Mouse (Mus musculus) hindbrain, postnatal 0 days (tissue): Measurements from ENCODE around the gene Rnf135. TPM values are rescaled to one million over a fixed set of nuclear protein-coding genes. Genes with fewer than 3 reads are reported as not detected.

Source experiments
- ATAC-seq: fragments of 200-750 bp; cut with Nextera tagmentation; 2 replicates; pipeline ENCODE4 v1.8.0; 2017; ENCODE audit warnings: mild to moderate bottlenecking, moderate TSS enrichment, moderate library complexity
- DNase-seq: peaks from one replicate; pipeline ENCODE4 v3.0.0-alpha.2; 2015; ENCODE audit warnings: low spot score
- H3K27ac ChIP-seq: fragments of 300-500 bp; sonication (generic); 2 replicates; pipeline ENCODE4 v1.5.1; 2014; ENCODE audit warnings: mild to moderate bottlenecking
- H3K27me3 ChIP-seq: fragments of 300-500 bp; sonication (generic); 2 replicates; pipeline ENCODE4 v1.6.1; 2014; ENCODE audit warnings: low read length, mixed read lengths; ENCODE audit not compliant: insufficient read depth
- H3K36me3 ChIP-seq: fragments of 300-500 bp; sonication (generic); 2 replicates; pipeline ENCODE4 v1.6.1; 2014; ENCODE audit warnings: low read length, mixed read lengths; ENCODE audit not compliant: insufficient read depth
- H3K4me1 ChIP-seq: fragments of 300-500 bp; sonication (generic); 2 replicates; pipeline ENCODE4 v1.6.1; 2014; ENCODE audit warnings: antibody characterized with exemption, low read length, mixed read lengths; ENCODE audit not compliant: insufficient read depth
- H3K4me2 ChIP-seq: fragments of 300-500 bp; sonication (generic); 2 replicates; pipeline ENCODE4 v1.6.1; 2014; ENCODE audit warnings: low read depth, mild to moderate bottlenecking, low read length, moderate library complexity, mixed read lengths
- H3K4me3 ChIP-seq: fragments of 300-500 bp; sonication (generic); 2 replicates; pipeline ENCODE4 v1.5.1; 2014; ENCODE audit warnings: low read length
- H3K9ac ChIP-seq: fragments of 300-500 bp; sonication (generic); replicated peaks from 2 replicates; pipeline ENCODE4 v1.6.1; 2014; ENCODE audit warnings: mild to moderate bottlenecking, low read length, moderate library complexity, mixed read lengths
- H3K9me3 ChIP-seq: fragments of 300-500 bp; sonication (generic); 2 replicates; pipeline ENCODE4 v1.6.1; 2016; ENCODE audit warnings: low read length, mixed read lengths
- CTCF ChIP-seq: IDR thresholded peaks from 2 replicates; pipeline ENCODE4 v1.5.1; 2016; ENCODE audit warnings: antibody characterized with exemption, control low read depth, low read depth
- WGBS: fragments of 180-500 bp; shearing (Covaris S2); extraction: QIAGEN DNeasy Blood & Tissue Kit; methylation state at CpG from one replicate; pipeline ENCODE4 v1.1.7; 2014; 5-methylcytosine and 5-hydroxymethylcytosine counted together
- polyA plus RNA-seq: library from polyadenylated mRNA; unstranded; fragments of >200 nt; fragmentation: Nextera tagmentation; extraction: Ambion mirVana; gene quantifications from 2 replicates; pipeline ENCODE4 v1.2.1, GENCODE M21; 2015
- total RNA-seq: library from RNA; depleted of rRNA; stranded (reverse); fragments of >200 nt; gene quantifications from 2 replicates; pipeline ENCODE4 v1.2.3, GENCODE M21; 2014

Rnf135 gene
- total and polyA plus RNA-seq, 2 experiments from 2014 or later, result 4.7 to 5.0 TPM

DNA sequence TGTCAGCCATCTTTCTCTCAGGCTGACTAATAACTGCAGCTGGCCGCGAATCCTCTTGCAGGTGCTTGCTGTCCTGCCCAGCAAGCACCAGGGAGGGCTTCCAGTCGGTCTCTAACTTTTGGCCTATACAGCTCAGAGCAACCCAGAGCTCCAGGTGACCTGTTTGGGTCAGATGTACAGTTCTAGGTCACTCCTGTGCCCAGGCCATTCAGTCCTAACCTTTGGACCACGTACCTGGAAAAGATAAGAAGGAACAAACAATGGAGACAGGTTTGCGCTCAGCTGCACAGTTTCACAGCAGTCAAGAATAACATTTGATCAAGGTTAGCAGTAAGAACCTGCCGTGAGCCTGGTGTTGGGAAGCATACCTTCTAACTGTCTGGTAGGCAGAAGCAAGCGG lies 24.6 kb upstream of the Rnf135 start:
- Histone ChIP-seq H3K4me3 (no peak overlapping the region), H3K4me2 (no peak overlapping the region), H3K9ac (no peak overlapping the region), H3K9me3 (no peaks in the 10 kb centered on the region), H3K27ac (no peak overlapping the region), H3K27me3 (peaks cover 9% of the 10 kb centered on the region; the same call in 1 of the 2 replicates), H3K4me1 (0 out of 2 replicates have a peak, but pooled peaks cover 3% of the 10 kb centered on the region), H3K36me3 (no peaks in the 10 kb centered on the region)
- ATAC-seq (no peak), DNase-seq (no peak)
- 86% methylated on average over 7 of the region's 7 CpGs for WGBS
- no peak for TF ChIP-seq CTCF

DNA sequence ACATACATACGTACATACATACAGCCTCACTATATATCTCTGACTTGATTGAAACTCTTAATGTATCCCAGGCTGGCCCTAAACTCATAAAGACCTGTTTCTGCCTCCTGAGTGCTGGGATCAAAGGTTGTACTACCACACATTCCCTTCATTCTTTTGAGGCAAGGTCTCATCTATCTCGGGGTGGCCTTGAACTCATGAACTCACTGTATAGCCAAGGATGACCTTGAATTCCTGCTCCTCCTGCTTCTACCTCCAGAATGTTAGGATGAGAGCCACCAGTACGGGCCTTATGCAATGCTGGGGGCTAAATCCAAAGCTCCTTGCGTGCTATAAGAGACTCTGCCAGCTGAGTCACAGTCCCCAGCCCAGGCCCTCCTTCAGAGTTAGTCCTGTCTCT lies 22.6 kb upstream of the Rnf135 start:
- 89% methylated on average over 4 of the region's 4 CpGs for WGBS
- H3K36me3 ChIP-seq, result no peaks in the 10 kb centered on the region
- DNase-seq (no peak), ATAC-seq (no peak)
- no peak for TF ChIP-seq CTCF
- H3K4me2 ChIP-seq, result no peak overlapping the region
- H3K27me3 ChIP-seq, result no peaks in the 10 kb centered on the region
- no peak overlapping the region for H3K9ac ChIP-seq
- no peaks in the 10 kb centered on the region for H3K9me3 ChIP-seq
- H3K27ac ChIP-seq, result no peak overlapping the region
- no peak overlapping the region for H3K4me3 ChIP-seq
- H3K4me1 ChIP-seq, result no peaks in the 10 kb centered on the region

DNA sequence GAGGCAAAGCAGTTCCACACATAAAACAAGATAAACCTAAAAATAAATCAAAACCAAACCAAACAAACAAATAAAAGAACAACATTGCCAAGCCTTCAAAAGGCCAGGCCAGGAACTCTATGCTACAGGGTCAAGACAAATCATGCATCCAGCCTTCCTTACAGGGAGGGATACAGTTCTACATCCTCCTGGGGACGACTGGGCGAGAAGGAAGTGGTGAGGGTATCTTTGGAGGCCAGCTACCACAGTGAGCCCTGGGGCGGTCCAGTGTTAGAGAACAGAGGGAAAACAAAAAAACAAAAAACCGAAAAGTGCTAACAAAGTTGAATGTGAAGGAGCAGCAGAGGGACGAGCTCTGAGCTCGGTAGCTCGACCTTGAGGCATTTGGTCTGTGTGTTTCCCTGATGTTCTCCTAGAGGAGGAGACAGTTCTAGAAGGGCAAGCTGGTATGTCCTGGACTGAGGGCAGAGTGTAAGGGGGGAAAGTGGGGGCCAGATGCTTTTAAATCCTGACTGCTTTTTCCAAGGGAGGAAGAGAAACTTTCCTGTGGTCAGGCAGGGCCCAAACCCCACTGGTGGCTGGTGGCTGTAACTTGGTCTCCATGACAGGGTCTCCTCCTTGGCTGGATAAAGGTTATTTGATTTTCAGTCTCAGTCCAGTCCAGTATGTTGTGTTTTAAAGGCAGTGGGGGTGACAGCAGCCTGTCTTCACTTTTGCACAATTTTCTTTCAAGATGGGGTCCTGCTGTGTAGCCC lies 20.1 kb upstream of the Rnf135 start:
- 75% methylated on average over 7 of the region's 7 CpGs for WGBS
- Histone ChIP-seq H3K9ac (no peak overlapping the region), H3K4me1 (no peaks in the 10 kb centered on the region), H3K9me3 (no peaks in the 10 kb centered on the region), H3K27me3 (no peaks in the 10 kb centered on the region), H3K4me2 (no peak overlapping the region), H3K36me3 (no peaks in the 10 kb centered on the region), H3K27ac (no peak overlapping the region), H3K4me3 (no peak overlapping the region)
- TF ChIP-seq CTCF, result no peak
- ATAC-seq (no peak), DNase-seq (no peak)

DNA sequence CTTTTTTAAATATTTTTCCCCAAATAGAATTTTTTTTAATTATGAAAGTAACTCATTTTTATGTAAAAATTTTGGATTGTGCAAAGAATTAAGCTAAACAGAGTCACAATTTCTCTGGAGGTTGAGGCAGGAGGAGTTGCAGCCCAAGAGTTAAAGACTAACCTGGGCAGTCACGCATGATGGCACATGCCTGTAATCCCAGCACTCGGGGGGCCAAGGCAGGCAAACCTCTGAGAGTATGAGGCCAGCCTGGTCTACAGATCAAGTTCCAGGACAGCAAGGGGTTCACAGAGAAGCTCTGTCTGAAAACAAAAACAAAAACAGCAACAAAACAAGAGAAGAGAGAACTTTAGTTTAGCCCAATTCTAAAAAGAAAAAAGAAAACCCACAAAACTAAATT lies 19.4 kb upstream of the Rnf135 start:
- Histone ChIP-seq H3K27ac (no peak overlapping the region), H3K9ac (no peak overlapping the region), H3K9me3 (no peaks in the 10 kb centered on the region), H3K36me3 (no peaks in the 10 kb centered on the region), H3K27me3 (no peaks in the 10 kb centered on the region), H3K4me1 (no peaks in the 10 kb centered on the region), H3K4me2 (no peak overlapping the region), H3K4me3 (no peak overlapping the region)
- ATAC-seq (no peak), DNase-seq (no peak)
- 47% methylated on average over 2 of the region's 2 CpGs for WGBS
- no peak for TF ChIP-seq CTCF

DNA sequence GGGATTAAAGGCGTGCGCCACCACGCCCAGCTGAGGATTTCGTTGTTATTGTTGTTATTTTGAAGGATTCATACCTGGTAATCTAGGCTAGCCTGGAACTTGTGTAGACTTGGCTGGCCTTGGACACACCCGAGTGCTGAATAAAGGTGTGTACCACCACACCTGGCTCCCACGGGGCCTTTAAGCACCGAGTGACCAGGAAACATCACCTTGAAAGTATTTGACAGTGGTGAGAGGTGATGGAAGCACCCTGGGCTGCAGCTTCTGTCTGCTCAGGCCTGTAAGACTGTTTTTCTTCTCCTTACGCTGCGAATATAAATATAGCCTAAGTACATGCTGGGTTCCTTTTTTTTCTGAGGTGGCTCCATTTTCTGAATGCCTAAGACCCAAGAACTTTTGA lies 15.5 kb upstream of the Rnf135 start:
- Histone ChIP-seq H3K27ac (no peak overlapping the region), H3K9me3 (no peaks in the 10 kb centered on the region), H3K9ac (no peak overlapping the region), H3K27me3 (no peaks in the 10 kb centered on the region), H3K36me3 (no peaks in the 10 kb centered on the region), H3K4me1 (no peaks in the 10 kb centered on the region), H3K4me3 (no peak overlapping the region), H3K4me2 (no peak overlapping the region)
- DNase-seq (no peak), ATAC-seq (no peak)
- TF ChIP-seq CTCF, result no peak
- 92% methylated on average over 9 of the region's 9 CpGs for WGBS

DNA sequence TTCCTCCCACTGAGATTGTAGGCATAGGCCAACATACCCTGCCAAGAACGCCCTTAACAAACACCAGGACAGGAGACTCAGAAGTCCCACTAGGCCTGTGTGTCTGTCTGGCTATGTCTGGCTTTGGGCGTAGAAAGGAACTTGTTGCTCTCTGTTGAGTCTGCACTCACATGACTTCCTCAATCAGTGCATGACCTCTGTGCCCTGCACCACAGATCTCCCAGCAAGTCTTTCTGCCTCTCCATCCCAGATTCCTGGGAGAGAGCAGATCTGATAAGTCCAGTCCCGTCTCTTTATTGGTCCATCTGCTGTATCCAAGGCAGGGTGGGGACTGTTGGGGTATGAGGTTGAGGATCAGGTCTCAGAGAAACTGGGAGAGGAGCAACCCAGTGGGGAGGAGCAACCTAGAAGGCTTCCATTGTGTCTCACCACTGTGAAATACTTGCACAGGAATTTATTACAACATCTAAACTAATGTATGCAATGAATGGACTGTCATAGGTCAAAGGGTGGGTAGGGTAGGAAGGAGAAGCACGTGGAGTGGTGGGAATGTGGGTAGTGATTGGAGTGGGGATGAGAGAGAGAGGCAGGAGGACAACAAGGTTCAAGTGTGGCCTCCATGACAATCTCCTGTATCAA lies 14.9 kb upstream of the Rnf135 start:
- no peak overlapping the region for H3K4me2 ChIP-seq
- H3K9ac ChIP-seq, result no peak overlapping the region
- WGBS, result 82% methylated on average over 4 of the region's 4 CpGs
- H3K36me3 ChIP-seq, result no peaks in the 10 kb centered on the region
- no peak for ATAC-seq
- no peak for TF ChIP-seq CTCF
- H3K4me1 ChIP-seq, result no peaks in the 10 kb centered on the region
- H3K4me3 ChIP-seq, result no peak overlapping the region
- no peak for DNase-seq
- H3K27ac ChIP-seq, result no peak overlapping the region
- H3K9me3 ChIP-seq, result no peaks in the 10 kb centered on the region
- H3K27me3 ChIP-seq, result no peaks in the 10 kb centered on the region

DNA sequence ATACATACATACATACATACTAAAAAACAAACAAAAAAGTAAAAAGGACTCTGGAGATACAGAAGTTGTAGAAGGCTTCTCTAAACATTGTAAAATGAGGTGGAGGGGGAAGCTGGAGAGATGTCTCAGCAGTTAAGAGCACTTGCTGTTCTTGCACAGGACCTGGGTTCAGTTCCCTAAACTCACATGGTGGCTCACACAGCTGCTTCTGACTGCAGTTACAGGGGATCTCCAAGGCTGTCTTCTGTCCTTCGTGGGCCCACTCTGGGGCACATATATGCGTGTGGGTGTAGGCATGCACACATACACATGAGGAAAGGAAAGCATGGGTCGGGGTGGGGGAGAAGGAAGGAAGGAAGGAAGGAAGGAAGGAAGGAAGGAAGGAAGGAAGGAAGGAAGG lies 14.0 kb upstream of the Rnf135 start:
- ATAC-seq (no peak), DNase-seq (no peak)
- Histone ChIP-seq H3K4me1 (no peaks in the 10 kb centered on the region), H3K27me3 (no peaks in the 10 kb centered on the region), H3K36me3 (no peaks in the 10 kb centered on the region), H3K27ac (no peak overlapping the region), H3K4me2 (no peak overlapping the region), H3K9me3 (no peaks in the 10 kb centered on the region), H3K4me3 (no peak overlapping the region), H3K9ac (no peak overlapping the region)
- WGBS, result 83% methylated on average over 3 of the region's 3 CpGs
- TF ChIP-seq CTCF, result no peak
